Mouse (Mus musculus): Measurements from ENCODE around the gene Ubr1.
"Not testable (repeated sequence)": the region's sequence is repeated elsewhere in the genome, so short reads cannot be mapped to it uniquely, and the experiment has no call there.

The Ubr1 gene

GRCm38 (mm10) chr2:120976990-120977925 is 6.7 kb upstream of the Ubr1 start, which contains the start of gene Tmem62:
Tmem62 (plus strand) TSS chr2:120977017.
- DNase-seq (ENCODE audit: low read depth in 2 of 2, low spot score in 2 of 2), result peak; percentile 65 to 68

- DNase-seq (ENCODE audit: low read depth in 2 of 2, low spot score in 2 of 2), result no peak
Observed at GRCm38 (mm10) chr2:120976308-120976707, 5.8 kb upstream of the Ubr1 start.

DNA sequence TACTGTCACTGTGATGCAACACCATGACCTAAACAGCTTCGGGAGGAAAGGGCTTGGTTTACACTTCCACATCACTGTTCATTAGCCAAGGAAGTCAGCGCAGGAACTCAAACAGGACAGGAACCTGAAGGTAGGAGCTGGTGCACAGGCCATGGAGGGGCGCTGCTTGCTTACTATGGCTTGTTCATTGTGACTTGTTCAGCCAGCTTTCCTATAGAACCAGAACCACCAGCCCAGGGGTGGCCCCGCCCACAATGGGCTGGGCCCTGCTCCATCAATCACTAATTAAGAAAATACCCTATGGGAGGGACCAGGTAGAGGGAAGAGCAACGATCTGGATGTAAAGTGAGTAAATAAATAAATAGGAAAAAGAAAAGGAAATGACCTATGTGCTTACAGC is 2.4 kb upstream of the Ubr1 start:
- no peak for DNase-seq (ENCODE audit: low read depth in 2 of 2, low spot score in 2 of 2)

DNA sequence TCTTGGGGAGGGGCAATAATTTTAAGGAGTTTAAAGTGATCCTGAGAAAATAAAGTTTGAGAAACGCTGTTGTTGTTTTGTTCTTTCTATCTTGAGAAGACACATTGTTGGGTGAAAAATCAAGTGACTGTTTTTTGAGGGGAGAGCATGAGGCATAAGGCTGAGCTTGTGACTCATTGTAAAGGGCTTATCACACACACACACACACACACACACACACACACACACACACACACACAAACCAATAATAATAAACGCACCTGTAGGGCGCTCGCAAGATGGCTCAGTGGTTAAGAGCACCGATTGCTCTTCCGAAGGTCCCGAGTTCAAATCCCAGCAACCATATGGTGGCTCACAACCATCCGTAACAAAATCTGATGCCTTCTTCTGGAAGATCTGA is 1.7 kb upstream of the Ubr1 start:
- not testable (repeated sequence) for DNase-seq (ENCODE audit: low read depth in 2 of 2, low spot score in 2 of 2)

- DNase-seq (ENCODE audit: low read depth in 2 of 2, low spot score in 2 of 2), result no peak
Observed at GRCm38 (mm10) chr2:120971766-120972165, 1.3 kb upstream of the Ubr1 start.

DNA sequence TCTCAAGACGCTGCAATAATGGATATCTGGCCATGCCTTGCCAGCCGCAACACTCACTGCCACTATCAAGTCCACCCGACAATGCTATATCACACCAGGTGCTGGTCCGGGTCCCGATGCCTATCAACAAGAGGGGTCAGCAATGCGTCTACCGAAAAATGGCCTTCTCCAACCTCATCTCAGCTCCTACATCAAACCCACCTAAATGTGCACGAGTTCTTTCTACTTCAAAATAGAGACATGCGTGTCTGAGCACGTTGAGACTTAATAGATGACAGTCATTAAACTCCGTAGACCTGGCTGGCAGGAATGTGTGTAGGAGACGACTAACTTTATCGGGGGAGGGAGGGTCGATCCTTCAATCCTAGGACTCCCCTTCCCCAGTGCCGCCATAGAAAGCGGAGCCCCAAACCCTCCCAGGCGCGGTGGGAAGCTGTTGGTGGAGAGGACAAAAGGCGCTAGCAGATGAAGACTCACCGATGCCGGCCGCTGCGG is 423 bp downstream of the Ubr1 start:
- DNase-seq (ENCODE audit: low read depth in 2 of 2, low spot score in 2 of 2), result no peak

DNA sequence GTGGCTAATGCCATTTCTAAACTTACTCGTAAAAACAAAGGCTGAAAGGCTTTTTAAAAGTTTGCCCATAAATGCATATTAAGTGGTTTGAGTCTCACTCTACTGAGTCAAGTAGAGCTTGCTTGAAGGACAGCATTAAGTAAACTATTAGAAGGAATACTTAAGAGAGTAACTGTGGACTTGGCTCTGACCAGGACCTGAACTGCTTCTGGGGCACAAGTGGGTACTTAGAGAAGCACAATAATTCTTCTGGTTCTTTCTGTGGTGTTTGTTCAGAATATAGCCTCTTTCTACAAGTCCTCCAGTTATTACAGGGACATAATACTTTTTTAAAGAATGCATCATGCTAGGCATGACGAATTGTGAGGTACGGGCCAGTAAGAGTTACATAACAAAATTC is 5.0 kb downstream of the Ubr1 start:
- no peak for DNase-seq (ENCODE audit: low read depth in 2 of 2, low spot score in 2 of 2)

GRCm38 (mm10) chr2:120963110-120963509 is 7.4 kb downstream of the Ubr1 start:
- no peak for DNase-seq (ENCODE audit: low read depth in 2 of 2, low spot score in 2 of 2)

DNA sequence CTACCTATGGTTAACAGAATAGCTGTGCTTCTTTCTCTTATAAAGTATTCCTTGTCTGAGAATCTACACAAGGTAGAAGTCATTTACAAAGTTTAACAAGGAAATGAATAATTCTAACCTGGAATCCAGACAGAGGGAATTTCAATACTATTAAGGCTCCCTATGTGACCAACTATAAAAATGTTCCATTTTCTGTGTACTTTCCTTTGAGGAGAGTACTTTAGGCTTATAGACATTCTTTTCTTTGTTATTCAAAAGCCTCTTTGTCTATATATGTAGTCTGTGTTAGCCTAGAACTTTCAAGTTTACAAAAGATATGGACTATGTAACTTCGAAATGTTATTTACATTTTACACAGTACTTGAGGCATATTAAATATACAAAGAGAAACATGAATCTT is 10.3 kb downstream of the Ubr1 start:
- no peak for DNase-seq (ENCODE audit: low read depth in 2 of 2, low spot score in 2 of 2)

GRCm38 (mm10) chr2:120959827-120960226 is 10.7 kb downstream of the Ubr1 start:
- DNase-seq (ENCODE audit: low read depth in 2 of 2, low spot score in 2 of 2), result no peak

GRCm38 (mm10) chr2:120959363-120959762 is 11.2 kb downstream of the Ubr1 start:
- DNase-seq (ENCODE audit: low read depth in 2 of 2, low spot score in 2 of 2), result no peak

DNA sequence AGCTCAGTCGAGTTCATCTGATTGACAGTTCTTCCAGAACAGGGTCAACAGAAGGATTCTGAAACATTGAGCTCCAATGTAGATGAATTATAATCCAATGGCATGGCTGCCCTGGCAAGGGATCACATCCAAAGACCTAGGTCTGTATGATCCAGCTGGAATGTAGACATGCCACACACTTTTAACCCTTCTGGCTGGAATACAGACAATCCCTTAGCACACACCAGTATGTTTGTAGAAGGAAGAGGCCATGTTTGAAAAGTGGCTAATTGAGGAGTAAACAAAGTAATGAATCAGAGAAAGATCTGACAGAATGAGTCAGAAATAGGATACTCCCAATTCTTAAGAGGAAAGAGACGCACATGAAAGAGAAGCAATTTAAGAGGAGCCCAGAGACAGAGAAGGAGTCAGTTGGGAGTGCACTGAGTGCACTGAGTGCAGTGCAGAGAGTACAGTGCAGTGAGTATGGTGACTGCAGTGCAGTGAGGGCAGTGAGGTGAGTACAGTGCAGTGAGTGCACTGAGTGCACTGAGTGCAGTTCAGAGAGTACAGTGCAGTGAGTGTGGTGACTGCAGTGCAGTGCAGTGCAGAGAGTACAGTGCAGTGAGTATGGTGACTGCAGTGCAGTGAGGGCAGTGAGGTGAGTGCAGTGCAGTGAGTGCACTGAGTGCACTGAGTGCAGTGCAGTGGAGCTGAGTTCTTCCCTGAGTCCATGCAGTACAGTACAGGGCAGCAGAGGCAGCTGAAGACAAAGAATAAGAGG is 18.2 kb downstream of the Ubr1 start:
- DNase-seq (ENCODE audit: low read depth in 2 of 2, low spot score in 2 of 2), result no peak

DNA sequence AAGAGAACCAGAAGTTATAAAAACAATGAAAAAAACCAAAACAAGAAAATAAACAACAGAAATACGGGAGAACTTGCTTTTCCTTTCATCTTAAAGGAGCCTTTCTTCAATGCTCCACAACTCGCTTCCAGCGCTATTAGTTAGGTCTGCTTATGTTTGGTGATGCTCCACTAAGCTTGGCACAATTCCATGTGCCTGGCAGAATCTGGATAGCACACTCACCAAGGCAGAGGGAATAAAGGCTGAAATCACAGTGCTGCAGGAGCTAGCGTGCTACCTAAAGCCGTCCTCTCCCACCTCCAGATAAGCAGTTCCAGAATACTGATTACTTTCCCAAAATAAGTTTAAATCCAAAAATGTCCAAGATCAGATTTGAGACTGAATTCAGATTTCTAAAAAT is 19.3 kb downstream of the Ubr1 start:
- DNase-seq (ENCODE audit: low read depth in 2 of 2, low spot score in 2 of 2), result no peak

DNA sequence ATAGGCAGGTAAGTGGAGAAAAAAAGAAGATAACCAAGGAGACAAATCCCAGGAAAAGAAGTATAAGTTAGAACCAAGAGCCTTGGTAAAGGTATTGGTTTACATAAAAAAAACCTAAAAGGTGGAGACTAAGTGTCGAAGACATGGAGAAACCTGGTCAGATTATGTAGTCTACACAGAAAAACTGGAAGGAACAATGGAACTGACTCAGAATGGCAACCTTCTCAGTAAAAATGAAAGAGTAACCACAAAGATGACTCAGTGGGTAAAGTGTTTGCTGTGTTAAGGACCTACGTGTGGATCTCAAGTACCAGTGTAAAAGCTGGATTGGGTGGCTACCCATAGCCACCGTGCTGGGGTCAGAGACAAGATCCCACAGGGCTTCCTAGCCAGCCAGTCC is 37.5 kb downstream of the Ubr1 start:
- DNase-seq (ENCODE audit: low read depth in 2 of 2, low spot score in 2 of 2), result no peak

- DNase-seq (ENCODE audit: low read depth in 2 of 2, low spot score in 2 of 2), result no peak
Observed at GRCm38 (mm10) chr2:120909556-120909955, 61.0 kb downstream of the Ubr1 start.

- DNase-seq (ENCODE audit: low read depth in 2 of 2, low spot score in 2 of 2), result no peak
Observed at GRCm38 (mm10) chr2:120896361-120896760, 74.2 kb downstream of the Ubr1 start.

DNA sequence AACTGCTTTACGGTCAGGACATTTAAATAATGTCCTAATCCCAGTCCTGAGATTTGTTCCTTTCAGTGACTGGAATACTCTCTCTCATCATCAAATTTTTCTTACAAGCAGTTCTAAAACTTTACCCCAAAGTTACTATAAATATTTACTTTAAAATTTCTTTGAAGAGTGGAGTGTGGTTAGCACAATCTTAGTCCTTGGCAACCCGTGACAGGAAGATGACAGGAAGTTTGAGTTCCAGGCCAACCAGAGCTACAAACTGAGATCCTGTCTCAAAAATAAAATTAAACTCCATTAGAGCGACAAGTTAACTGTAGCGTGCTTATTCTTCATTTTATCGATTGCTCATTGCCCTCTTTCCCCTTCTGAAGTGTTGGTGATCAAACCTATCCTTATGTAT is 82.9 kb downstream of the Ubr1 start:
- DNase-seq (ENCODE audit: low read depth in 2 of 2, low spot score in 2 of 2), result peak in 1 of 2 experiments; percentile 12

- DNase-seq (ENCODE audit: low read depth in 2 of 2, low spot score in 2 of 2), result no peak
Observed at GRCm38 (mm10) chr2:120873192-120873591, 97.3 kb downstream of the Ubr1 start.

DNA sequence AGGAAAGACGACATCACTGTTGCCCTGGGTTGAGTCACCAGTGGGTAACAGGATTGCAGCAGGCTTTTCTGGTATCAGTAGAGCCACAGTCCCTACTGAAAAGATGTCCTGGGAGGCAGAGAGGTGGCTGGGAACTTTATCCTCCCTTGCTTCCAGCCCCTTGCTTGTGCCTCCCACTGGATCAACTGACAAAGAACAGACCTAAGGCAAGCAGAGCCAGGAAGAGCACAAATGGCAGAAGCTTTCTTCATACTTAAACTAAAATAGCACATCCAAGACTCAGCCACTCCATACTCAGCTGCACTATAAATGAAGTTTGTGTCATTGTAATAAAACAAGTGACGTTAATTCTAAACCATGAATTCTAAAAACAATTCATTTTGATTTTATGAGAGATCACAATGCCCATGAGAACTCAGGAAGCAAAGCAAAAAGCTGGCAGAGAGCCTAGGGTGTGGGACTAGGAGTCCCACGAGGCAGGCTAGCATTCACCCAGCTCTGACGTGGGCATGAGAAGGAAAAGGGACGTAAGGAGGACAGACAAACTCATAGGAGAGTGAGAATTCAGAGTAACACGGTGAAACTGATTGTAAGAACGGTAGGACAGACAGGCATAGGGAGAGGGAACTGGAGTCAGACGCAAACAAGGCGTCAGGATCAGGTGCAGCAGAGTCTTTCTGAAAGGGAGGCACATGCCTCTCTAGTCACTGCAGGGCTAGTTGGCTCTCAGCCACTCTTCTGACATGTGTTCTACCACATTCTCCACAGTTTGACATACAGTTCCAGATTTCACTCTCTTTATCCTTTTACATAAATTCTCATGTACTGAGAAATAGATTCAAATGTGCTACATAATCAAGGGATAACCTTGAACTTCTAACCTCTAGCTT is 98.8 kb downstream of the Ubr1 start:
- no peak for DNase-seq (ENCODE audit: low read depth in 2 of 2, low spot score in 2 of 2)

DNA sequence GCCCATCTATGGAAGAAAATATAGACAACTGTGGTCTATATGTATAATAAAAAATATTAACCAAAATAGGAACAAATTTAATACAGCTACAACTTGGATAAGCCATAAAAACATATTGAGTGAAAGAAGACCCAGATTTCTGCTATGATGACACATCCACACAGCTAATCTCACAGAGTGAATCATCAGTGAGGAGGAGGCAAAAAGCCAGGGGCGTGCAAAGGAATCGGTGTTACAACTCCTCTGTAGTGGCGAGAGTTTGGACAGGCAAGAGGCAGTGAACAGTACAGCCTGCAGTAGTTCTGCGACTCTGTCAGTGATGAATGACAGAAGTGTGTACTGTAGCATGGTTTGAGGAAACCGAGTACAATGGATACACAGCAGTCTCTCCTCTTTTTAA is 103.2 kb downstream of the Ubr1 start:
- DNase-seq (ENCODE audit: low read depth in 2 of 2, low spot score in 2 of 2), result no peak

- DNase-seq (ENCODE audit: low read depth in 2 of 2, low spot score in 2 of 2), result peak; percentile 7 to 10
Observed at GRCm38 (mm10) chr2:120866561-120866960, 104.0 kb downstream of the Ubr1 start.

Data from CD8-positive naive resting alpha-beta T cell, adult 2 months (primary cell).